Mouse (Mus musculus): ENCODE results near the gene Wasf3. TPM values are rescaled to one million over a fixed set of nuclear protein-coding genes. Genes with fewer than 3 reads are reported as not detected.
A peak's percentile ranks its signal among the peaks of the same experiment; 100 is the strongest.

Wasf3 gene
- polyA plus RNA-seq, 1 experiment from 2014 or later, result 2.6 TPM

DNA sequence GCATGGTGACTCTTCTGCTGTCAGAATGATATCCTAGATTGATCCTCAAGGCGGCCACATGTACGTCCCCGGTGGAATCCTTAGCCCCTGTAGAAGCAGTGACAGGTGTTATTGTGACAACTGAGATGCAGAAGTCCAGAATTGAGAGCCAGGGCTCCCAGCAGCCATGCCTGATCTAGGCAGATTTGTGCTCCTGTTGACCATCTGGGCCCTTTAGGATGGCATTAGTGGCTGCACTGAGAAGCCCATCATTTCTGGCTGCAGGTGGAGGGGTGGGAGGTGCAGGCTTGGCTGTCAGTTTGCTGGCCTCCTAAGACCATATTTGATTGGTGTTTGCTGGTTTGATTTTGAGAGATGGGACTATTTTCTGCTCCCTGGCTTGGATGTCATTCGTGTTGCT, 40.9 kb downstream of the Wasf3 start:
- no peak for ATAC-seq (ENCODE audit: insufficient number of reproducible peaks, low FRiP score, low TSS enrichment, low read depth)
- no peaks in the 10 kb centered on the region for H3K9me3 ChIP-seq
- H3K4me1 ChIP-seq, result no peaks in the 10 kb centered on the region
- H3K9ac ChIP-seq, result no peak overlapping the region
- H3K27ac ChIP-seq, result no peak overlapping the region
- 86% methylated on average over 4 of the region's 4 CpGs for WGBS
- H3K27me3 ChIP-seq, result no peaks in the 10 kb centered on the region
- no peaks in the 10 kb centered on the region for H3K36me3 ChIP-seq
- no peak overlapping the region for H3K4me2 ChIP-seq
- H3K4me3 ChIP-seq, result no peak overlapping the region

DNA sequence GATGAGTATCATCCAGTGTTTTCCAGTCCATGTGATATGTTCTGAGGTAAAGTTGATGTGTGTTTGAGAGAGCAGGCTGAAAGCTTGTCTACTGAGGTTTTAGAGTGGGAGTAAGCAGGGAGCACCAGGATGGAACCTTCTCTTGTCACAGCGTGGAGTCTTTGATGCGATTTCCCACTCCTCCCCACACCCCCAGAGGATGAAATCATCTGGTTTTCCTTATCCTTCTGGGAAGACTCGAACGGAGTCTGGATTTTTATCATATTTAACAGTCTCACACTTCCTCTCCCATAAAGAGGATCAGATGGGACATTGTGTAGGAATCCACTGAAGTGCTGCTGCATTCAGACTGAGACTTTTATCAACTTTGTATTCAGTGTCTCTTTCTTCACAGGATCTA, 43.3 kb downstream of the Wasf3 start:
- Histone ChIP-seq H3K4me2 (no peak overlapping the region), H3K36me3 (no peaks in the 10 kb centered on the region), H3K27me3 (no peaks in the 10 kb centered on the region), H3K9ac (no peak overlapping the region), H3K27ac (no peak overlapping the region), H3K4me1 (no peaks in the 10 kb centered on the region), H3K9me3 (no peaks in the 10 kb centered on the region), H3K4me3 (no peak overlapping the region)
- ATAC-seq (ENCODE audit: insufficient number of reproducible peaks, low FRiP score, low TSS enrichment, low read depth), result no peak
- 52% methylated on average over 4 of the region's 4 CpGs for WGBS

DNA sequence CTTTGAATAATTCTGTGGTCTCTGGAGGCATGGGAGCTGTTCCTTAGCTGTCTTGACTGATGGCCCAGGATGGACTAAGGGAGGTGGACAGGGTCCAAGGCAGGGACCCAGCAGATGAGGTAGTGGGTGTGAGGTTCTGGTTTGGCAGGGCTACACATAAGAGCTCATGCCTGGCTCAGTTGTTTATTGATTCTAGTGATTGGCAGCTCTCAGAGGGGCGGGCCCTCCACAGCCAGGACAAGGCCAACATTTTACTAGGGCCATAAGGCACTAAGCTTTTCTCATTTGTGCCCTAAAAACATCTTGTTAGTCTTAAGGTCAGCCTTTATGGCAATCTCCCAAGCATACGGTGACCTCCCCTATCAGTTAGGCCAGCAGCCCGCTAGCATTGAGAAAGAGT, 47.0 kb downstream of the Wasf3 start:
- Histone ChIP-seq H3K9me3 (no peaks in the 10 kb centered on the region), H3K27ac (no peak overlapping the region), H3K4me2 (no peak overlapping the region), H3K27me3 (no peaks in the 10 kb centered on the region), H3K4me1 (no peaks in the 10 kb centered on the region), H3K4me3 (no peak overlapping the region), H3K36me3 (no peaks in the 10 kb centered on the region), H3K9ac (no peak overlapping the region)
- ATAC-seq (ENCODE audit: insufficient number of reproducible peaks, low FRiP score, low TSS enrichment, low read depth), result no peak
- 76% methylated on average over 3 of the region's 3 CpGs for WGBS

DNA sequence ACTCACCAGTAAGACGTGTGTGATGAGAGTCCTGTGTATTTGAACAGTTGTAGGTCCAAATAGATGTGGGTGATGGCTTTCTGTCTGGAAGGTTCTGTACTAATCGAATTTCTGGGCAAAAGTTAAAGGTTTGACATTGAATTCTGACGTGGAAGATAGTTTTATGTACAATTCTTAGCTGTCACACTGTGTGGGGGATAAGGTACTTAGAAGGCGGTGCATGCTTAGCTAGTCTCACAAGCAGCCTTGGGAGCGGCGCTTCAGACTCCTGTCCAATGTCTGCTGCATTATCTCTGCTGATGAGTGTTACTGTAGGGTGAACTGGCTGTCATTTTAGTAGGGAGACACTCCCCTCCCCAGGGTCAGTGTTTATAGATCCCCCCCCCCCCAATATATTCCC, 47.7 kb downstream of the Wasf3 start:
- no peak for ATAC-seq (ENCODE audit: insufficient number of reproducible peaks, low FRiP score, low TSS enrichment, low read depth)
- H3K4me3 ChIP-seq, result no peak overlapping the region
- 86% methylated on average over 6 of the region's 6 CpGs for WGBS

DNA sequence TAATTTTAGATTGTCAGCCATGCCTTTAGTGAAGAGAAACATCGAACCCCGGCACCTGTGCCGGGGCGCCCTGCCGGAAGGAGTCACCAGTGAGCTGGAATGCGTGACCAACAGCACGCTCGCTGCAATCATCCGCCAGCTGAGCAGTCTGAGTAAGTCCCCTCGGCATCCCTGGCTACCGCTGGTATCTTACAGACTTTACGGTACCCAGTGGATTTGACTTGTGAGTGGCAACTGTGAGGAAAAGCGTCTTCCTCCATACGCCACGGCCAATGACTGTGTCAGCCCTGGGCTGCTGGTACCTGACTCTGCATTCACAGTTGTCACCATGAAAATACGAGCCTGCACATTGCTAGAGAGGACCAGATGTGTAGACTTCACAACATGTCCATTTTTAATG, 50.5 kb downstream of the Wasf3 start:
- Histone ChIP-seq H3K4me3 (no peak overlapping the region), H3K4me2 (no peak overlapping the region), H3K4me1 (no peaks in the 10 kb centered on the region), H3K9me3 (no peaks in the 10 kb centered on the region), H3K9ac (no peak overlapping the region), H3K27ac (no peak overlapping the region), H3K36me3 (peaks cover 3% of the 10 kb centered on the region; the same call in 1 of the 2 replicates), H3K27me3 (no peaks in the 10 kb centered on the region)
- 88% methylated on average over 16 of the region's 16 CpGs for WGBS
- ATAC-seq (ENCODE audit: insufficient number of reproducible peaks, low FRiP score, low TSS enrichment, low read depth), result no peak

More for the DNA sequence above, 47.7 kb downstream of the Wasf3 start:
- Histone ChIP-seq H3K9me3 (no peaks in the 10 kb centered on the region), H3K4me2 (no peak overlapping the region), H3K27me3 (no peaks in the 10 kb centered on the region), H3K36me3 (no peaks in the 10 kb centered on the region), H3K27ac (no peak overlapping the region), H3K4me1 (no peaks in the 10 kb centered on the region), H3K9ac (no peak overlapping the region)

DNA sequence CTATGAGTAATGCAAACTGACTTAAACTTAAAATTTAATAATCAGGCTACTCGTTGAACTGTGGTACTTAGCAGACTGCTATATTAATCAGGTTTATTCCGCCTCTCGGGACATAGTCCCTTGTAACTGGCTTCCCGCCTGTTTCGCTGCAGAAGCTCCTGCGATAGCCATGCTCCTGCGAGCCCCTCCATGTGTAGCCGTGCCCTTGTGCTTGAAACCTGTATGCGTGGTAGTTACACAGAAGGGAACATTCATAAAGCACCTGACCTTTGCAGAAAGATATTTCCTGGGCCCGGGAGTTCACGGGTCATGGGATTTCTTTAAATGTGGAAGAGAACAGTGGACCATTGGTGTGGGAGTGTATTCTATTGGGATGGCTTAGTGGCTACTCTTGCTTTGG, 52.0 kb downstream of the Wasf3 start:
- WGBS, result 92% methylated on average over 11 of the region's 11 CpGs
- H3K27me3 ChIP-seq, result no peaks in the 10 kb centered on the region
- peaks cover 3% of the 10 kb centered on the region; the same call in 1 of the 2 replicates for H3K36me3 ChIP-seq

DNA sequence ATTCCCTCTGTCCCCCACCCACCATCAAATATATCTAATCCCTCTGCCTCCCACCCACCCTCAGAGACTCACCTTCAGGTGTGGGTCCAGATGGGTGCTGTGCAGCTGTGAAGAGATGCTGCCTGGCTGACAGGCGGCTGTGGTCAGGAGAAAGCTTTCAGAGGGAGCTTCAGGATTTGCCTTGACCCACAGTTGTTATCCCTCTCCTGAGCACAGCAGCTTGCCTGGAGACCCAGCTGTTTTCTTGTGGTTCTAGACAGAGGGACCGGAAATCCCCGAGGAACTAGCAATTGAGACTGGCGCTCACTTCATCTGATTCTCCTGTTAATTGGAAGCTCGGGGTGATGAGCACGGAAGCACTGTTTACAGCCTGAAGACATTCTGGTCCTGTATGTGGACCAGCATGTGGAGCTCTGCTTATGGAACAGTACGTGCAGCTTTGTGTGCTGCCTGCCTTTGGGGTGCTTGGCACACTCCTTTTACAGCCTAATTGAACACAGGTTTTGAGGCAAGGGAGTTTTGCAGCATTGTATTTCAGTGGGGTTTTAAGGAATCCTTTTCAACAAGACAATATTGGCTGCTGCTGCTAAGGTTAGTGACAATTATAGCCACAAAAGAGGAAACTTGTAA, 54.5 kb downstream of the Wasf3 start:
- Histone ChIP-seq H3K4me3 (no peak overlapping the region), H3K27me3 (no peaks in the 10 kb centered on the region), H3K36me3 (peaks cover 3% of the 10 kb centered on the region; the same call in 1 of the 2 replicates), H3K4me2 (no peak overlapping the region), H3K27ac (peak overlapping the region; percentile 57), H3K4me1 (no peaks in the 10 kb centered on the region), H3K9me3 (no peaks in the 10 kb centered on the region), H3K9ac (no peak overlapping the region)
- 0 out of 2 replicates have a peak, but pooled peaks have one; percentile 40 for ATAC-seq (ENCODE audit: insufficient number of reproducible peaks, low FRiP score, low TSS enrichment, low read depth)
- 65% methylated on average over 7 of the region's 7 CpGs for WGBS

More for the DNA sequence above, 52.0 kb downstream of the Wasf3 start:
- Histone ChIP-seq H3K4me1 (no peaks in the 10 kb centered on the region), H3K27ac (no peak overlapping the region), H3K4me3 (no peak overlapping the region), H3K9me3 (no peaks in the 10 kb centered on the region), H3K4me2 (no peak overlapping the region), H3K9ac (no peak overlapping the region)
- ATAC-seq (ENCODE audit: insufficient number of reproducible peaks, low FRiP score, low TSS enrichment, low read depth), result no peak

DNA sequence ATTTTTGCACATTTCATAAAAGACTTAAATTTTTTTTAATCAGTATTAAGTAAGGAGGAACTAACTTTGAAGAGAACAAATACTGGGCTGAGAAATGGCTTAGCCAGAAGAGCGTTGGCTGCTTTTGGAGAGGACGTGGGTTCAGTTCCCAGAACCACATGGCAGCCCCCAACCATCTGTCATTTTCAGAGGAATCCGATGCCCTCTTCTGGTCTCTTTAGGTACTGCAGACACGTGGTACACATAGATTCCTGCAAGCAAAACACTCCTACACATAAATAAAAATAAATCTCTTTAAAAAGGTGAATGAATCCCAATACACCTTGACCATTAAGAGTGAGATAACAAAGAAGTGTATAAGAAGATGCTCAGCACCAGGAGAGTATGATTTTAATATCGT, 55.5 kb downstream of the Wasf3 start:
- H3K4me1 ChIP-seq, result no peaks in the 10 kb centered on the region
- 89% methylated on average over 5 of the region's 5 CpGs for WGBS
- H3K27ac ChIP-seq, result no peak overlapping the region
- H3K9me3 ChIP-seq, result no peaks in the 10 kb centered on the region
- H3K4me2 ChIP-seq, result no peak overlapping the region
- no peaks in the 10 kb centered on the region for H3K27me3 ChIP-seq
- ATAC-seq (ENCODE audit: insufficient number of reproducible peaks, low FRiP score, low TSS enrichment, low read depth), result no peak
- no peak overlapping the region for H3K9ac ChIP-seq
- H3K4me3 ChIP-seq, result no peak overlapping the region
- H3K36me3 ChIP-seq, result peaks cover 3% of the 10 kb centered on the region; the same call in 1 of the 2 replicates

DNA sequence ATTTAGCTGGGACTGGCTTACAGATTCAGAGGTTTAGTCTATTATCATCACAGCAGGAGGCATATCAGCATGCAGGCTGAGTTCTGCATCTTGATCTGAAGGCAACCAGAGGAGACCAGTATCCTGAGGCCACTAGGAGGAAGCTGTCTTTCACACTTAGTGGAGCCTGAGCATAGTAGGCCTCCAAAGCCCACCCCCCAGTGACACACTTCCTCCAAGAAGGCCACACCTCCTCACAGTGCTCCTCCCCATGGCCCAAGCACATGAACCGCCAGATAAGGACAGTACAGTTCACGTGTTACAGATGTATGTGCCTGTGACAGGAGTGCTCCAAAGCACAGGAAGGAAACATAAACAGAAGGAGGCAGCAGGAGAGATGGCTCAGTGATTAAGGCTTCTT, 58.0 kb downstream of the Wasf3 start:
- Histone ChIP-seq H3K4me3 (no peak overlapping the region), H3K36me3 (peaks cover 3% of the 10 kb centered on the region; the same call in 1 of the 2 replicates), H3K9ac (no peak overlapping the region), H3K9me3 (no peaks in the 10 kb centered on the region), H3K4me2 (no peak overlapping the region), H3K4me1 (no peaks in the 10 kb centered on the region), H3K27me3 (no peaks in the 10 kb centered on the region), H3K27ac (no peak overlapping the region)
- WGBS, result 84% methylated on average over 2 of the region's 2 CpGs
- no peak for ATAC-seq (ENCODE audit: insufficient number of reproducible peaks, low FRiP score, low TSS enrichment, low read depth)

DNA sequence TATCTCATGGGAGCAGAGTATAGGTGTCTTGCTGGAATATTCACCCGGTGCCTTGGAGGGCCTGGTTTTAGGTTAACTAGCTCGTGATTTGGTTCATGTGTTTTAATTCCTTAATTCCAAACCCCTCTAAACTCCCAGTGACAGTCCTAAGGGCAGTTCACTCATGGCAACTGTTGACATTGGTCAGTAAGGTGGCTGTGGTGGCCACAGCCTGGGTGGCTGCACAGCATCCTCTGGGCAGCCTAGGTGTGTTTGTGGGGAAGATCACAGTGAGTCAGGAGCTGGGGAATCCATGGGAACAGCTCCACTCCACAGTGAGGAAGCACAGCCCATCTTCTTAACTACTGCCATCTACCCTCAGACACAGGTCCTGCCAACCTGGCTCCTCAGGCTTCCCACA, 61.8 kb downstream of the Wasf3 start:
- Histone ChIP-seq H3K9me3 (no peaks in the 10 kb centered on the region), H3K27ac (no peak overlapping the region), H3K9ac (no peak overlapping the region), H3K36me3 (no peaks in the 10 kb centered on the region), H3K27me3 (no peaks in the 10 kb centered on the region), H3K4me1 (no peaks in the 10 kb centered on the region), H3K4me2 (no peak overlapping the region), H3K4me3 (no peak overlapping the region)
- WGBS, result 86% methylated on average over 2 of the region's 2 CpGs
- no peak for ATAC-seq (ENCODE audit: insufficient number of reproducible peaks, low FRiP score, low TSS enrichment, low read depth)

DNA sequence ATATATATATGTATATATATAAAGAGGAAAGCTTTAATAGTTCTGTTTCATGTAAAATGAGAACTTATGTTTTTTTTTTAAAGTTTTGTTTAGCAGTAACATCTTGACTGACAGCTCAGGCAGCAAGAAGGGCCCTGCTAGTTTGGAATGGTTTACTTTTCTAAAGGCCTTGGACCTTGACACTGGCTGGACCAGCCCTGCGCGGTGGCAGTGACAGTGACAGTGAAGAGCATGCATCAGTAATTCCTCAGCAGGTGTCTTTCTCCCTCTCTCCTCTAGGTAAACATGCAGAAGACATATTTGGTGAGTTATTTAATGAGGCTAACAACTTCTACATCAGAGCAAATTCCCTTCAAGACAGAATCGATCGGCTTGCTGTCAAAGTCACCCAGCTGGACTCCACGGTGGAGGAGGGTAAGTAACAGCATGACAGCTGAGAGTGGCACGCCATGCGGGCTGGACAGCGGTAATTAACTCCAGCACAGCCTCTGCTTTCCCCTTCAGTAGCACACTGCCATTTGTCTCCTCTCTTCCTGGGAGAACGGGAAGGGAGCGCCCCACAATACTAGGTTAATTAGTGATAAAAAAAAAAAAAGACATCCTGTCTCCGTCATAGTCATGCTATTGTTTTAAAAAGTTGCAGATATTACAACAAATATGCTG, 66.9 kb downstream of the Wasf3 start:
- Histone ChIP-seq H3K27ac (no peak overlapping the region), H3K36me3 (peaks cover 3% of the 10 kb centered on the region; the same call in 1 of the 2 replicates), H3K27me3 (no peaks in the 10 kb centered on the region), H3K4me3 (no peak overlapping the region), H3K9me3 (no peaks in the 10 kb centered on the region), H3K9ac (no peak overlapping the region), H3K4me1 (no peaks in the 10 kb centered on the region), H3K4me2 (no peak overlapping the region)
- ATAC-seq (ENCODE audit: insufficient number of reproducible peaks, low FRiP score, low TSS enrichment, low read depth), result no peak
- WGBS, result 59% methylated on average over 11 of the region's 11 CpGs

DNA sequence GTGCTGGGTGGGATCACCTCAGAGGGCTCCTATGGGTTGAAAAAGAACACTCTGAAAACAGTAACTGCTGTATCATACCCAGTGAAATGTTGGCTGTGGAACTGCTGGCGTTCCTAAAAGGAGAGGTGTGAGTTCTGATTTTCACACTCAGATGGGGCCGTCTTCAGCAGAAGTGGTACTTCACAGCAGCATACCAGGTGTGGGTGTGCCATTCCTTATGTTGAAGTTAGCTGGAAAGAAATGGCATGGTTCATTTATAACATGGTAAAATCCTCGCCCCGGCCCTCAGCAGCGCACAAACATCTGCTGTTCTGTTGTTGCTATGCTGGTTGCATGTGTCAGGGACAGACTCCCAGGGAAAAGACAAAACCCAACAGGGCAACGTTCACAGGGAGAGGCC, 68.8 kb downstream of the Wasf3 start:
- H3K27ac ChIP-seq, result no peak overlapping the region
- 89% methylated on average over 6 of the region's 6 CpGs for whole genome bisulfite sequencing
- no peaks in the 10 kb centered on the region for H3K27me3 ChIP-seq
- no peak overlapping the region for H3K4me3 ChIP-seq
- H3K4me2 ChIP-seq, result no peak overlapping the region
- ATAC-seq (ENCODE audit: insufficient number of reproducible peaks, low FRiP score, low TSS enrichment, low read depth), result no peak
- no peaks in the 10 kb centered on the region for H3K9me3 ChIP-seq
- peaks cover 3% of the 10 kb centered on the region; the same call in 1 of the 2 replicates for H3K36me3 ChIP-seq
- no peak overlapping the region for H3K9ac ChIP-seq
- H3K4me1 ChIP-seq, result no peaks in the 10 kb centered on the region

Measured in limb, embryonic 15.5 days (tissue).